Mouse (Mus musculus) lung, adult 2 months (tissue): ENCODE measurements around the gene Itga1.

Experiments
- CTCF ChIP-seq: fragments of 200-500 bp; IDR thresholded peaks from 2 replicates; pipeline ENCODE4 v1.5.1; 2011; ENCODE audit warnings: mild to moderate bottlenecking, low read length, control low read depth; ENCODE audit not compliant: insufficient read depth
- POLR2A ChIP-seq: fragments of 200-500 bp; IDR thresholded peaks from 2 replicates; pipeline ENCODE4 v1.6.1; 2011; ENCODE audit warnings: low read depth, mild to moderate bottlenecking, control low read depth, low read length, borderline replicate concordance; ENCODE audit errors: extremely low read depth

DNA sequence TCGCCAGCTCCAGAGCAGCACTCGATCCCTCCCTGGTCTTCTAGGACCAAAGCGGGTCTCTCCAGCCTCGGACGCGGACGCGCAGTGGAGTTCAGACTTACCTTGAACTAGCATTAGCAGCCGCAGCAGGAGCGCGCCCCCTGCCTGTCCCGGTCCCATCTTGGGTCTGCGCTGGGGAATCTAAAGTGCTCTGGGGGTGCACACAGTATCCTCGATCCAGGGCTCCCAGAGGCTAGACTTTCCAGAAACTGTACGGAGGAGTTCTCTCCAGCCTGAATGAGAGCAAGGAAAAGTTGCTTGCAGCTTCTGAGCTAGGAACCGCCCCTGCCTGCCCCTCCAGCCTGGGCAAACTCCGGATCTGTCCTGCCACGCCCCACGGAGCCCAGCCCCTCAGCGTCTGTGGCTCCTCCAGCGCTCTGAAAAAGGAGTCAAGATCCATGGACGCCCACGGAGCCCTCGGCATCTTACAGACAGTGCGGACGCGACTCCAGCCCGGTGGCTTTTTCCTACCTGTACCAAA is 169.9 kb downstream of the Itga1 start, which contains the start of gene Itga2:
- TF ChIP-seq CTCF (peak; percentile 24; the same call in 1 of the 2 replicates), POLR2A (peak; percentile 24; the same call in 1 of the 2 replicates)
